Mouse (Mus musculus) MEL (cell line): ENCODE data around the gene D8Ertd738e. TPM values are rescaled to one million over a fixed set of nuclear protein-coding genes. Genes with fewer than 3 reads are reported as not detected.

Experiments used
- DNase-seq: peaks from one replicate; pipeline ENCODE4 v3.0.0; 2011; ENCODE audit warnings: low read depth, low spot score
- H3K27ac ChIP-seq: 2 replicates; pipeline ENCODE4 v1.5.1; 2012; ENCODE audit warnings: low read depth, mild to moderate bottlenecking, control low read depth, low read length, moderate library complexity; ENCODE audit not compliant: control insufficient read depth
- H3K27me3 ChIP-seq, 2 experiments: fragments of 150-350 bp in 1 of 2; sonication (generic) in 1 of 2; 2 replicates each; pipeline ENCODE4 v1.6.1; 2012; ENCODE audit warnings: low read length in 2 of 2, mild to moderate bottlenecking in 2 of 2, improper control_type of control experiment in 1 of 2, moderate library complexity in 1 of 2; ENCODE audit not compliant: insufficient read depth in 2 of 2, control insufficient read depth in 1 of 2
- H3K36me3 ChIP-seq, 2 experiments: 2 replicates each; pipeline ENCODE4 v1.6.1; 2012 to 2014; ENCODE audit warnings: low read length in 2 of 2, improper control_type of control experiment in 1 of 2, inconsistent platforms in 1 of 2, mild to moderate bottlenecking in 1 of 2; ENCODE audit not compliant: insufficient read depth in 2 of 2, control insufficient read depth in 1 of 2
- H3K4me1 ChIP-seq, 2 experiments: fragments of 150-350 bp in 1 of 2; sonication (generic) in 1 of 2; 2 replicates each; pipeline ENCODE4 v1.6.1; 2012; ENCODE audit warnings: low read length in 2 of 2, improper control_type of control experiment in 1 of 2, mild to moderate bottlenecking in 1 of 2; ENCODE audit not compliant: insufficient read depth in 2 of 2, control insufficient read depth in 1 of 2
- H3K4me3 ChIP-seq, 2 experiments: fragments of 150-350 bp in 1 of 2; sonication (generic) in 1 of 2; 2 replicates each; pipeline ENCODE4 v1.5.1; 2012; ENCODE audit warnings: low read depth in 2 of 2, low read length in 2 of 2, mild to moderate bottlenecking in 2 of 2, moderate library complexity in 2 of 2, control low read depth in 1 of 2, improper control_type of control experiment in 1 of 2; ENCODE audit not compliant: control insufficient read depth in 1 of 2, insufficient read depth in 1 of 2
- H3K79me2 ChIP-seq: 2 replicates; pipeline ENCODE4 v1.6.1; 2012; ENCODE audit warnings: mild to moderate bottlenecking, low read length, moderate library complexity; ENCODE audit not compliant: control insufficient read depth, poor library complexity, insufficient read depth
- H3K9ac ChIP-seq: 2 replicates; pipeline ENCODE4 v1.6.1; 2012; ENCODE audit warnings: low read depth, mild to moderate bottlenecking, control low read depth, low read length, moderate library complexity; ENCODE audit not compliant: control insufficient read depth, poor library complexity, severe bottlenecking
- H3K9me3 ChIP-seq: fragments of 150-350 bp; sonication (generic); replicated peaks from 2 replicates; pipeline ENCODE4 v1.6.1; 2012; ENCODE audit warnings: mild to moderate bottlenecking, low read length, improper control_type of control experiment, moderate library complexity; ENCODE audit not compliant: insufficient read depth
- CTCF ChIP-seq, 3 experiments: IDR thresholded peaks in 2 of 3; conservative IDR thresholded peaks in 1 of 3; 2 replicates each; pipeline ENCODE4 v1.5.1; 2011 to 2012; ENCODE audit warnings: low read length in 3 of 3, low read depth in 2 of 3, mild to moderate bottlenecking in 2 of 3, improper control_type of control experiment in 1 of 3, inconsistent platforms in 1 of 3, mixed read lengths in 1 of 3, moderate library complexity in 1 of 3; ENCODE audit not compliant: control insufficient read depth in 1 of 3, insufficient read depth in 1 of 3, poor library complexity in 1 of 3, severe bottlenecking in 1 of 3
- GATA1 ChIP-seq: IDR thresholded peaks from 2 replicates; pipeline ENCODE4 v1.6.1; 2011; ENCODE audit warnings: low read depth, low read length, improper control_type of control experiment
- KAT2A ChIP-seq: conservative IDR thresholded peaks from 2 replicates; pipeline ENCODE4 v1.6.1; 2012; ENCODE audit warnings: low read depth, low read length, improper control_type of control experiment, inconsistent platforms
- MAFK ChIP-seq: IDR thresholded peaks from 2 replicates; pipeline ENCODE4 v1.6.1; 2011; ENCODE audit warnings: low read depth, mild to moderate bottlenecking, low read length, improper control_type of control experiment, borderline replicate concordance
- MEF2A ChIP-seq: IDR thresholded peaks from 2 replicates; pipeline ENCODE4 v1.6.1; 2014; ENCODE audit warnings: low read depth, mild to moderate bottlenecking, inconsistent platforms, low read length, improper control_type of control experiment; ENCODE audit not compliant: poor library complexity, insufficient replicate concordance, severe bottlenecking; ENCODE audit errors: extremely low read depth
- MXI1 ChIP-seq: IDR thresholded peaks from 2 replicates; pipeline ENCODE4 v1.6.1; 2011; ENCODE audit warnings: mild to moderate bottlenecking, low read depth, low read length, improper control_type of control experiment
- NRF1 ChIP-seq: IDR thresholded peaks from 2 replicates; pipeline ENCODE4 v1.6.1; 2014; ENCODE audit warnings: low read depth, mild to moderate bottlenecking, inconsistent platforms, low read length, improper control_type of control experiment, moderate library complexity; ENCODE audit not compliant: poor library complexity, insufficient read depth, severe bottlenecking
- POLR2AphosphoS5 ChIP-seq: IDR thresholded peaks from 2 replicates; pipeline ENCODE4 v1.6.1; 2012; ENCODE audit warnings: low read depth, borderline replicate concordance, mild to moderate bottlenecking, inconsistent platforms, low read length, moderate library complexity, mixed read lengths
- RAD21 ChIP-seq: IDR thresholded peaks from 2 replicates; pipeline ENCODE4 v1.6.1; 2011; ENCODE audit warnings: mild to moderate bottlenecking, low read depth, low read length, improper control_type of control experiment
- TAL1 ChIP-seq: IDR thresholded peaks from 2 replicates; pipeline ENCODE4 v1.6.1; 2012; ENCODE audit warnings: mild to moderate bottlenecking, inconsistent platforms, low read length, moderate library complexity, mixed read lengths
- USF1 ChIP-seq: IDR thresholded peaks from 2 replicates; pipeline ENCODE4 v1.6.1; 2014; ENCODE audit warnings: low read depth, mild to moderate bottlenecking, inconsistent platforms, low read length, improper control_type of control experiment, moderate library complexity
- ZC3H11A ChIP-seq: IDR thresholded peaks from 2 replicates; pipeline ENCODE4 v1.6.1; 2012; ENCODE audit warnings: low read depth, mild to moderate bottlenecking, inconsistent platforms, low read length, improper control_type of control experiment
- ZMIZ1 ChIP-seq: IDR thresholded peaks from 2 replicates; pipeline ENCODE4 v1.6.1; 2012; ENCODE audit warnings: low read depth, mild to moderate bottlenecking, inconsistent platforms, low read length, improper control_type of control experiment, moderate library complexity
- polyA plus RNA-seq, 2 experiments: library from polyadenylated mRNA; stranded (reverse) in 1 of 2; unstranded in 1 of 2; fragments of >175 nt in 1 of 2; fragments of >200 nt in 1 of 2; gene quantifications; 2 replicates each; pipeline versions ENCODE4 v1.2.1 to v1.2.4; 2012; ENCODE audit warnings: low replicate concordance in 2 of 2, low read depth in 1 of 2; ENCODE audit not compliant: insufficient read length in 2 of 2, insufficient read depth in 1 of 2, missing spikeins in 1 of 2
- total RNA-seq: library from RNA; depleted of rRNA; stranded (reverse); fragments of 300-350 nt; gene quantifications from 2 replicates; pipeline ENCODE4 v1.2.3, GENCODE M21; 2012

D8Ertd738e gene
- total and polyA plus RNA-seq, 3 experiments: 149 to 164 TPM; not detected in 1

DNA sequence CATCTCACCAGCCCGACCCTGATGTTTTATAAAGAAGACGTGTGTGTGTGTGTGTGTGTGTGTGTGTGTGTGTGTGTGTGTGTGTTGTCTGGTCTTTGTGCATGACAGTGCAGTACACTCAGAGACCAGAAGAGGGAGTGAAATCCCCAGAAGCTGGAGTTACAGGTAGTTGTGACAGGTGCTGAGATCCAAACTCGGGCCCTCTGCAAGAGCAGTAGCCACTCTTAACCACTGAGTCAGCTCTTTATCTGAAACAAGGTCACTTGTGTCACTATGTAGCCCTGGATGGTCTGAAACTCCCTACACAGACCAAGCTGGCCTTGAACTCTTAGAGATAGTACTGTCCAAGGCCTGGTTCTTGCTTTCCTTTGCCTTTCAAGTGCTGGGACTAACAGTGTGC is 42.9 kb downstream of the D8Ertd738e start:
- peaks cover 0 to 6% of the 10 kb centered on the region in 2 experiments; a peak in 1 of 4 replicates for H3K36me3 ChIP-seq
- no peak overlapping the region for H3K4me3 ChIP-seq
- H3K4me1 ChIP-seq: peaks cover 0 to 21% of the 10 kb centered on the region in 2 experiments; a peak in 3 of 4 replicates

DNA sequence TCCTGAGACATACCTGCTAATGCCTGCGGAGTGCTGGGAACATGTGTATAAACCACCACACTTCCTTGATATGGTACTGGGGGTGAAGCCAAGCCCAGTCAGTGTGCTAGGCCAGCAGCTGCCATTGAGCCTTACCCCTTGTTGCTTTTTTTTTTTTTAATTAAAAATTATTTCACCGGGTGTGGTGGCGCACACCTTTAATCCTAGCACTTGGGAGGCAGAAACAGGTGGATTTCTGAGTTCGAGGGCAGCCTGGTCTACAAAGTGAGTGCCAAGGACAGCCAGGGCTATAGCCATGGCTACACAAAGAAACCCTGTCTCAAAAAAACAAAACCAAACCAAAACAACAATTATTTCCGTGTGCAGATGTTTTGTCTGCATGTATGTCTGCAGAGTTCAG is 44.4 kb downstream of the D8Ertd738e start:
- peaks cover 4% of the 10 kb centered on the region; the same call in 1 of the 2 replicates for H3K79me2 ChIP-seq
- no peaks in the 10 kb centered on the region for H3K27me3 ChIP-seq
- no peak for TF ChIP-seq MEF2A
- TF ChIP-seq ZMIZ1: no peak
- TF ChIP-seq POLR2AphosphoS5: no peak
- TF ChIP-seq MAFK: no peak
- TF ChIP-seq USF1: no peak
- TF ChIP-seq CTCF (IDR thresholded peaks at IDR 0.05 in 2 of 3, conservative IDR thresholded peaks at IDR 0.05 in 1 of 3; ENCODE audit: control insufficient read depth in 1 of 3, insufficient read depth in 1 of 3, low read depth in 2 of 3, low read length in 3 of 3, poor library complexity in 1 of 3, severe bottlenecking in 1 of 3): no peak
- no peak for TF ChIP-seq KAT2A
- TF ChIP-seq NRF1: no peak
- no peak for TF ChIP-seq GATA1
- TF ChIP-seq MXI1: no peak
- no peak for TF ChIP-seq TAL1
- TF ChIP-seq ZC3H11A: no peak
- no peak overlapping the region for H3K4me3 ChIP-seq
- peaks cover 0 to 8% of the 10 kb centered on the region in 2 experiments; a peak in 1 of 4 replicates for H3K36me3 ChIP-seq
- H3K9me3 ChIP-seq: no peaks in the 10 kb centered on the region
- H3K4me1 ChIP-seq: peaks cover 0 to 21% of the 10 kb centered on the region in 2 experiments; a peak in 3 of 4 replicates
- H3K27ac ChIP-seq: no peak overlapping the region
- DNase-seq: no peak
- H3K9ac ChIP-seq: no peak overlapping the region

More for the DNA sequence above, 42.9 kb downstream of the D8Ertd738e start:
- no peak for DNase-seq
- Histone ChIP-seq H3K9me3 (no peaks in the 10 kb centered on the region), H3K79me2 (peaks cover 1% of the 10 kb centered on the region; the same call in 1 of the 2 replicates), H3K27ac (no peak overlapping the region), H3K27me3 (no peaks in the 10 kb centered on the region), H3K9ac (no peak overlapping the region)
- TF ChIP-seq CTCF (IDR thresholded peaks at IDR 0.05 in 2 of 3, conservative IDR thresholded peaks at IDR 0.05 in 1 of 3; ENCODE audit: control insufficient read depth in 1 of 3, insufficient read depth in 1 of 3, low read depth in 2 of 3, low read length in 3 of 3, poor library complexity in 1 of 3, severe bottlenecking in 1 of 3): peak in 2 of 3 experiments; percentile 5 to 33; a peak in 2 of 6 replicates
- no peak for TF ChIP-seq RAD21
